Mouse (Mus musculus) stomach, embryonic 14.5 days (tissue): Measurements from ENCODE around the gene Glrx. TPM values are rescaled to one million over a fixed set of nuclear protein-coding genes. Genes with fewer than 3 reads are reported as not detected.

Experiments
- ATAC-seq: fragments of 200-750 bp; cut with Nextera tagmentation; 2 replicates; pipeline ENCODE4 v1.8.0; 2017; ENCODE audit warnings: low read depth, moderate TSS enrichment; ENCODE audit not compliant: insufficient number of reproducible peaks, insufficient read depth, low FRiP score
- H3K27ac ChIP-seq: fragments of 300-500 bp; sonication (generic); 2 replicates; pipeline ENCODE4 v1.5.1; 2014; ENCODE audit warnings: mild to moderate bottlenecking, low read length, moderate library complexity, mixed read lengths
- H3K27me3 ChIP-seq: fragments of 300-500 bp; sonication (generic); 2 replicates; pipeline ENCODE4 v1.6.1; 2014; ENCODE audit warnings: low read length, control low read depth, mixed read lengths; ENCODE audit not compliant: control insufficient read depth, insufficient read depth
- H3K36me3 ChIP-seq: fragments of 300-500 bp; sonication (generic); 2 replicates; pipeline ENCODE4 v1.6.1; 2014; ENCODE audit warnings: mild to moderate bottlenecking, control low read depth, low read length, moderate library complexity, mixed read lengths; ENCODE audit not compliant: control insufficient read depth, insufficient read depth
- H3K4me1 ChIP-seq: fragments of 300-500 bp; sonication (generic); 2 replicates; pipeline ENCODE4 v1.6.1; 2014; ENCODE audit warnings: low read length, control low read depth, mixed read lengths; ENCODE audit not compliant: control insufficient read depth, insufficient read depth
- H3K4me2 ChIP-seq: fragments of 300-500 bp; sonication (generic); replicated peaks from 2 replicates; pipeline ENCODE4 v1.6.1; 2014; ENCODE audit warnings: low read depth, low read length, control low read depth
- H3K4me3 ChIP-seq: fragments of 300-500 bp; sonication (generic); 2 replicates; pipeline ENCODE4 v1.5.1; 2014; ENCODE audit warnings: low read depth, low read length, control low read depth
- H3K9ac ChIP-seq: fragments of 300-500 bp; sonication (generic); replicated peaks from 2 replicates; pipeline ENCODE4 v1.6.1; 2014; ENCODE audit warnings: low read depth, mild to moderate bottlenecking, control low read depth, low read length, moderate library complexity, mixed read lengths
- H3K9me3 ChIP-seq: fragments of 300-500 bp; sonication (generic); 2 replicates; pipeline ENCODE4 v1.6.1; 2016; ENCODE audit warnings: low read depth, low read length, control low read depth; ENCODE audit not compliant: control insufficient read depth
- WGBS: fragments of 180-500 bp; shearing (Covaris S2); extraction: QIAGEN DNeasy Blood & Tissue Kit; methylation state at CpG from one replicate; pipeline ENCODE4 v1.1.7; 2014; 5-methylcytosine and 5-hydroxymethylcytosine counted together
- polyA plus RNA-seq: library from polyadenylated mRNA; unstranded; fragments of >200 nt; fragmentation: Nextera tagmentation; extraction: Ambion mirVana; gene quantifications from 2 replicates; pipeline ENCODE4 v1.2.1, GENCODE M21; 2014

Glrx gene
- polyA plus RNA-seq, 1 experiment from 2014 or later: 82.4 TPM

GRCm38 (mm10) chr13:75883792-75884191 lies 44.1 kb downstream of the Glrx start:
- Histone ChIP-seq H3K4me2 (no peak overlapping the region), H3K36me3 (peaks cover 7% of the 10 kb centered on the region), H3K9me3 (no peaks in the 10 kb centered on the region), H3K4me1 (no peaks in the 10 kb centered on the region), H3K9ac (no peak overlapping the region), H3K27ac (no peak overlapping the region), H3K27me3 (no peaks in the 10 kb centered on the region), H3K4me3 (no peak overlapping the region)
- ATAC-seq: no peak
- 65% methylated on average over 3 of the region's 3 CpGs for WGBS

- Histone ChIP-seq H3K27ac (no peak overlapping the region), H3K36me3 (peaks cover 15% of the 10 kb centered on the region), H3K4me2 (no peak overlapping the region), H3K9ac (no peak overlapping the region), H3K9me3 (no peaks in the 10 kb centered on the region), H3K4me1 (no peaks in the 10 kb centered on the region), H3K27me3 (no peaks in the 10 kb centered on the region), H3K4me3 (no peak overlapping the region)
- no peak for ATAC-seq
- WGBS: 90% methylated on average over 4 of the region's 4 CpGs
Observed at GRCm38 (mm10) chr13:75891868-75892267, 52.2 kb downstream of the Glrx start.

- H3K4me1 ChIP-seq: no peaks in the 10 kb centered on the region
- ATAC-seq: no peak
Observed at GRCm38 (mm10) chr13:75892291-75892690, 52.6 kb downstream of the Glrx start.

DNA sequence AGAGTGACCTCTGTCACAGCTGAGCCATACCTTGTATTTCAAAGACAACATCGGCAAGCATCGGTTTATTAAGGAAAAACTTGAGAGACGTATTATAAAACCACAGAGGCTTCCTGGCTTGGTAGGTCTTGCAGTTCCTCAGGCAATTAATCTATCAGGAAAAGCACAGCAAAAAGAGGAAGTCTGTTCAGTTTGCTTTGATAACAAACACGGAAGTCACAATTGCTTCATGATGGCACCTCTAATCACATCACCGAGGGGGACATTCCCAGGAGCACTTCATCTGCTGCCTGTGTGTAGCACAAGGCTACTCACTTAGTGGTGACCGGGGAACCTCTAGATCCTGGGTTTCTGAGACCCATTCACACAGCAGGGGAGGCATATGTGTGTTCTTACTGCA lies 53.2 kb downstream of the Glrx start:
- H3K9me3 ChIP-seq: no peaks in the 10 kb centered on the region
- H3K4me3 ChIP-seq: no peak overlapping the region
- no peaks in the 10 kb centered on the region for H3K27me3 ChIP-seq
- no peak for ATAC-seq
- no peak overlapping the region for H3K4me2 ChIP-seq
- WGBS: 83% methylated on average over 6 of the region's 6 CpGs
- H3K4me1 ChIP-seq: no peaks in the 10 kb centered on the region
- no peak overlapping the region for H3K9ac ChIP-seq
- H3K36me3 ChIP-seq: peaks cover 15% of the 10 kb centered on the region
- H3K27ac ChIP-seq: no peak overlapping the region

More at GRCm38 (mm10) chr13:75892291-75892690, 52.6 kb downstream of the Glrx start:
- no peak overlapping the region for H3K4me2 ChIP-seq
- 87% methylated on average over 3 of the region's 3 CpGs for WGBS
- no peaks in the 10 kb centered on the region for H3K27me3 ChIP-seq
- H3K4me3 ChIP-seq: no peak overlapping the region
- no peak overlapping the region for H3K27ac ChIP-seq
- H3K9ac ChIP-seq: no peak overlapping the region
- peaks cover 15% of the 10 kb centered on the region for H3K36me3 ChIP-seq
- no peaks in the 10 kb centered on the region for H3K9me3 ChIP-seq

Other genes with a start within 250 kb of the Glrx start
- 11.2 and 11.3 TPM in 2 replicates for gene Ell2, start 133.1 kb upstream of the Glrx start, polyA plus RNA-seq
- 48.6 and 51.1 TPM in 2 replicates for gene Rhobtb3, start 104.1 kb downstream of the Glrx start, polyA plus RNA-seq
- 0.55 and 0.73 TPM in 2 replicates for gene Spata9, start 127.3 kb downstream of the Glrx start, polyA plus RNA-seq
- 18.4 and 22.7 TPM in 2 replicates for gene Rfesd, start 178.9 kb downstream of the Glrx start, polyA plus RNA-seq
- 0.12 TPM in 1 of 2 replicates, not detected in the other for gene Gpr150, start 217.1 kb downstream of the Glrx start, polyA plus RNA-seq